Mouse (Mus musculus): ENCODE data around the gene Tas2r107. TPM values are rescaled to one million over a fixed set of nuclear protein-coding genes. Genes with fewer than 3 reads are reported as not detected.
"Not testable (repeated sequence)": the region's sequence is repeated elsewhere in the genome, so short reads cannot be mapped to it uniquely, and the experiment has no call there.

Gene Tas2r107
- not detected in 2 replicates for polyA plus RNA-seq (2014; fragmentation: Nextera tagmentation; extraction: Ambion mirVana)

DNA sequence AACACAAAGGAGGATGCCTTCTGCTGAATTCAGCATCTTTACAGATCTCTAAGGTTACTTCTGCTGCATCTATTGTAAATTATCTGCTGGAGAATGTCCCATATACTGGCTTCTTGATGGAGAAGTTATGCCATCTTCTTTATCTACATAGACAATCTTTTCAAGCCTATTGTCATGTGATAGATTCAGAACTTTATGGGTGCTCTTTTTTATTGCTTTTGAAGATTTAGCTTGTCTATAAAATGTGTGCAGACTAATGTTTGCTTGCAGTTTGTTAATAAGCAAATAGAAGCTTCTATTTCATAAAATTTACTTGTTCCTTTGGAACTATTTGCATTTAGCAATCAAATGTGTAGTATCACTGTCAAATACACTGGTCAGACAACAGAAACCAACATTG lies at the start of gene Tas2r107:
Tas2r107 (minus strand) TSS at position 101 of the 400 bp plus-strand sequence.
- Histone ChIP-seq H3K27me3 (ENCODE audit: control insufficient read depth, insufficient read depth, low read length) (no peaks in the 10 kb centered on the region), H3K9ac (ENCODE audit: low read length) (no peak within 1 kb of the TSS), H3K4me1 (ENCODE audit: control insufficient read depth, insufficient read depth, low read length) (no peaks in the 10 kb centered on the region), H3K27ac (replicated peaks; ENCODE audit: low read depth, low read length) (no peak within 1 kb of the TSS), H3K4me3 (ENCODE audit: low read depth, low read length) (no peak within 1 kb of the TSS), H3K4me2 (ENCODE audit: low read depth, severe bottlenecking) (no peak within 1 kb of the TSS), H3K9me3 (ENCODE audit: control insufficient read depth, low read length) (no peaks in the 10 kb centered on the region), H3K36me3 (ENCODE audit: control insufficient read depth, insufficient read depth, low read length) (no peaks in the 10 kb centered on the region)
- no peak for ATAC-seq (ENCODE audit: insufficient number of reproducible peaks, low FRiP score, low TSS enrichment, low read depth)
- no peak for DNase-seq (ENCODE audit: low spot score)

DNA sequence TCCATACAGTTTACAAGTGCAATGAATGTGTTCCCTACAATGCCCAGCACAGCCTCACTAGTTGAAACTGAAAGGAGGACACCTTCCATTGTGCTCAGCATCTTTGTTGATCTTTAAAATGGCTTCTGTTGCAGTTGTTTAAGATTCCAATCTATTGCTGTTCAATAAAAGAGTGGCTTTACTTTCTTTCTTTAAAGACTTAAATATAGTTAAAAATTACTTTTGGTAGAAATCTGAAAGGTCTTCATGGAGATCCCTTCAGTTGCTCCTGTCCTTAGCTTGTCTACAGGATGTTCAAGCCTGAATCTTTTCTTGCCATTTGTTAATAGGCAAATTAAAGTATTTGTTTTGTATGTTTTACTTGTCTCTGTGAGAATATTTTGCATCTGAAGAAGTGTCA lies 30.0 kb upstream of the Tas2r107 start, which contains the start of gene Tas2r114:
Tas2r114 (minus strand) TSS at position 101 of the 400 bp plus-strand sequence.
- no peak within 1 kb of the TSS for H3K27ac ChIP-seq (replicated peaks; ENCODE audit: low read depth, low read length)
- no peaks in the 10 kb centered on the region for H3K4me1 ChIP-seq (ENCODE audit: control insufficient read depth, insufficient read depth, low read length)
- no peak within 1 kb of the TSS for H3K4me3 ChIP-seq (ENCODE audit: low read depth, low read length)
- DNase-seq (ENCODE audit: low spot score) (no peak), ATAC-seq (ENCODE audit: insufficient number of reproducible peaks, low FRiP score, low TSS enrichment, low read depth) (no peak)
- H3K4me2 ChIP-seq (ENCODE audit: low read depth, severe bottlenecking): no peak within 1 kb of the TSS
- no peak within 1 kb of the TSS for H3K9ac ChIP-seq (ENCODE audit: low read length)
- no peaks in the 10 kb centered on the region for H3K36me3 ChIP-seq (ENCODE audit: control insufficient read depth, insufficient read depth, low read length)
- no peaks in the 10 kb centered on the region for H3K9me3 ChIP-seq (ENCODE audit: control insufficient read depth, low read length)
- no peaks in the 10 kb centered on the region for H3K27me3 ChIP-seq (ENCODE audit: control insufficient read depth, insufficient read depth, low read length)

DNA sequence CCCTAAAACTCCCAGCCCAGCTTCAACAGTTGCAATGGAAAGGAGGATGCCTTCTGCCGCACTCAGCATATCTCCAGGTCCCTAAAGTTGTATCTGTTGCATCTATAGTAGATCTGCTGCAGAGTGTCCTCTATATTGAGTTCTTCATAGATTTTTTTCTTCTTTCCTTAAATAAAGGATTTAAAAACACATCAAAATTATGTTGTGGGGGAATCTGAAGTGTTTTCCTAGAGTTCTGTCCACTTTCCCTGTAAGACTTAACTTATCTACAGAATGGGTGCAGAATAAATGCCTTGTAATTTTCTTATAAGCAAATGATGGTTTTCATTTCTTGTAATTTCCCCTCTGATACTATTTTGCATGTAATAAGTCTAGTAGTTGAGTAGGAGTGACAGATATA lies 27.4 kb upstream of the Tas2r107 start, which contains the start of gene Tas2r105:
Tas2r105 (minus strand) TSS at position 101 of the 400 bp plus-strand sequence.
- Histone ChIP-seq H3K4me3 (ENCODE audit: low read depth, low read length) (no peak within 1 kb of the TSS), H3K4me2 (ENCODE audit: low read depth, severe bottlenecking) (no peak within 1 kb of the TSS), H3K27ac (replicated peaks; ENCODE audit: low read depth, low read length) (no peak within 1 kb of the TSS), H3K27me3 (ENCODE audit: control insufficient read depth, insufficient read depth, low read length) (no peaks in the 10 kb centered on the region), H3K36me3 (ENCODE audit: control insufficient read depth, insufficient read depth, low read length) (no peaks in the 10 kb centered on the region), H3K9me3 (ENCODE audit: control insufficient read depth, low read length) (no peaks in the 10 kb centered on the region), H3K9ac (ENCODE audit: low read length) (no peak within 1 kb of the TSS), H3K4me1 (ENCODE audit: control insufficient read depth, insufficient read depth, low read length) (no peaks in the 10 kb centered on the region)
- ATAC-seq (ENCODE audit: insufficient number of reproducible peaks, low FRiP score, low TSS enrichment, low read depth) (no peak), DNase-seq (ENCODE audit: low spot score) (no peak)
- 94% methylated on average over 1 of the region's 1 CpGs for whole genome bisulfite sequencing

DNA sequence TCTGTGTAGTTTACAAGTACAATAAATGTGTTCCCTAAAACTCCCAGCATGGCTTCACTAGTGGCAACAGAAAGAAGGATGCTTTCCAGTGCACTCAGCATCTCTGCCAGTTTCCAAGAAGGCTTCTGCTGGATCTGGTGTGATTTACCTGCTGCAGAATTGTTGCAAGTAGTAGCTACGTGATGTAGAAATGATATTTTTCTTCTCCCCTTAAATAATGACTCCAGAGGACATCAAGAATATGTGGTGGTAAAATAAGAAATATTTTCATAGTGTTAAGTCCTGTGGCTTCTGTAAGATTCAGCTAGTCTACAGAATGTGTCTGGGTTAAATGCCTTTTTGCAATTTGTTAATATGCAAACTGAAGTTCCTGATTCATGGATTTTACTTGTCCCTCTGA lies 25.7 kb upstream of the Tas2r107 start, which contains the start of gene Tas2r104:
Tas2r104 (minus strand) TSS at position 101 of the 400 bp plus-strand sequence.
- no peak for ATAC-seq (ENCODE audit: insufficient number of reproducible peaks, low FRiP score, low TSS enrichment, low read depth)
- Histone ChIP-seq H3K27me3 (ENCODE audit: control insufficient read depth, insufficient read depth, low read length) (no peaks in the 10 kb centered on the region), H3K4me1 (ENCODE audit: control insufficient read depth, insufficient read depth, low read length) (no peaks in the 10 kb centered on the region), H3K4me2 (ENCODE audit: low read depth, severe bottlenecking) (no peak within 1 kb of the TSS), H3K4me3 (ENCODE audit: low read depth, low read length) (no peak within 1 kb of the TSS), H3K36me3 (ENCODE audit: control insufficient read depth, insufficient read depth, low read length) (no peaks in the 10 kb centered on the region), H3K9ac (ENCODE audit: low read length) (no peak within 1 kb of the TSS), H3K9me3 (ENCODE audit: control insufficient read depth, low read length) (no peaks in the 10 kb centered on the region), H3K27ac (replicated peaks; ENCODE audit: low read depth, low read length) (no peak within 1 kb of the TSS)
- no peak for DNase-seq (ENCODE audit: low spot score)
- WGBS: 82% methylated on average over 1 of the region's 1 CpGs

DNA sequence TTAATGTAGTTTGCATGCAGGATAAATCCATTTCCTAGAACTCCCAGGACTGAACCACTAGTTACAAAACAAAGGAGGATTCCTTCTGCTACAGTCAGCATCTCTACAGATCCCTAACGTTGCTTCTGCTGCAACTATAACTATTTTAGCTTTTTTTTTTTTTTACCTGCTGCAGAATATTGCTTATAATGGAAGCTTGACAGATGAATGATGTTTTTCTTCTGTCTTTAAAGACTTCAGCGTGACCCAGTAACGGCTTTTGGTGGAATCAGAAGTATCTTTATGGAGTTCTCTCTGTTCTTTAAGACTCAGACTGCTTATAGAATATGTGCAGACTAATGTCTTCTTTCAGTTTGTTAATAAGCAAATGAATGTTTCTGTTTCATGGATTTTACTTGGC lies 18.8 kb upstream of the Tas2r107 start, which contains the start of gene Tas2r106:
Tas2r106 (minus strand) TSS at position 101 of the 400 bp plus-strand sequence.
- Histone ChIP-seq H3K4me3 (ENCODE audit: low read depth, low read length) (no peak within 1 kb of the TSS), H3K27ac (replicated peaks; ENCODE audit: low read depth, low read length) (no peak within 1 kb of the TSS), H3K27me3 (ENCODE audit: control insufficient read depth, insufficient read depth, low read length) (no peaks in the 10 kb centered on the region), H3K9me3 (ENCODE audit: control insufficient read depth, low read length) (0 out of 2 replicates have a peak, but pooled peaks cover 3% of the 10 kb centered on the region), H3K4me1 (ENCODE audit: control insufficient read depth, insufficient read depth, low read length) (no peaks in the 10 kb centered on the region), H3K36me3 (ENCODE audit: control insufficient read depth, insufficient read depth, low read length) (no peaks in the 10 kb centered on the region), H3K4me2 (ENCODE audit: low read depth, severe bottlenecking) (no peak within 1 kb of the TSS), H3K9ac (ENCODE audit: low read length) (no peak within 1 kb of the TSS)
- WGBS: 79% methylated on average over 3 of the region's 3 CpGs
- DNase-seq (ENCODE audit: low spot score) (no peak), ATAC-seq (ENCODE audit: insufficient number of reproducible peaks, low FRiP score, low TSS enrichment, low read depth) (no peak)

DNA sequence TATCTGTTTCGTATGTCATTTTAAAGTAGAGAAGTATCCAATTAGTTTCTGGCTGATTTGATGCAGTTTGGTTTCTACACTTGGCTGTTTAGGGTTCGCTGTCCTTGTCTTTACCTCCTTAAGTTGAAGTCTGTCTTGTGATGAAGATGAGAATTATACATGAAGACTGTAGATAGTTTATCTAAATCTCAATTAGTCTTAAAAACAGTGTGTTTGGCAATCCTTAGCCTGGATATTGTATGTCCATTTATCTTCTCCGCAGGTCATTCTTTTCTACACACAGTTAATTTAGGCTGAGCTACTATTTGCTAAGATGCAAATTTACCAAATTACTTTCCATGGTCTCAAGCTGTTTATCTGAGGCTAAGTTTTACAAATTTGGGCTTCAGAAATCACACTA lies 29.1 kb downstream of the Tas2r107 start, which contains the start of gene Tas2r130:
Tas2r130 (minus strand) TSS at position 101 of the 400 bp plus-strand sequence.
- no peak within 1 kb of the TSS for H3K4me2 ChIP-seq (ENCODE audit: low read depth, severe bottlenecking)
- H3K27ac ChIP-seq (replicated peaks; ENCODE audit: low read depth, low read length): no peak within 1 kb of the TSS
- H3K9me3 ChIP-seq (ENCODE audit: control insufficient read depth, low read length): no peaks in the 10 kb centered on the region; the same call in 1 of the 2 replicates
- DNase-seq (ENCODE audit: low spot score) (no peak), ATAC-seq (ENCODE audit: insufficient number of reproducible peaks, low FRiP score, low TSS enrichment, low read depth) (no peak)
- H3K9ac ChIP-seq (ENCODE audit: low read length): no peak within 1 kb of the TSS
- H3K36me3 ChIP-seq (ENCODE audit: control insufficient read depth, insufficient read depth, low read length): no peaks in the 10 kb centered on the region
- no peak within 1 kb of the TSS for H3K4me3 ChIP-seq (ENCODE audit: low read depth, low read length)
- WGBS: 83% methylated on average over 3 of the region's 3 CpGs
- no peaks in the 10 kb centered on the region for H3K27me3 ChIP-seq (ENCODE audit: control insufficient read depth, insufficient read depth, low read length)
- no peaks in the 10 kb centered on the region for H3K4me1 ChIP-seq (ENCODE audit: control insufficient read depth, insufficient read depth, low read length)

DNA sequence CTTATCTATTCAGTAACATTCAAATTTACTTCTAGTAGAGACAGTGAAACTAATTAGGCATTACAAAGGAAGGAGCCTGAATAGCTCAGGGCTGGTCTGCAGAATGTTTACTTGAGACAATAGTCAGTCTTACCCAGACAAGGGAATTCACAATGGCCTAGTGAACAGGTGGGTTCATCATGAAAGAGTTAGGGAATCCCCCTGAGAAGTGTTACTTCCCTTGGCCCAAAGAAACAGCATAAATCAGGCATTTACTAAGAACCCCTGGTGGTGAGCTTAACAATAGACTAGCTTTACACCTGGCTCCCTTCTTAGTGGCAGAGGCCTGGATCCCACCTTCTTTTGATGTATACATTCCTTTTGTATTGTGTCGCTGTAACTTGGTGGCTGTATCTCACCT lies 50.0 kb downstream of the Tas2r107 start:
- not testable (repeated sequence) for H3K27me3 ChIP-seq (ENCODE audit: control insufficient read depth, insufficient read depth, low read length); H3K27ac ChIP-seq (replicated peaks; ENCODE audit: low read depth, low read length); H3K9ac ChIP-seq (ENCODE audit: low read length); DNase-seq (ENCODE audit: low spot score); H3K36me3 ChIP-seq (ENCODE audit: control insufficient read depth, insufficient read depth, low read length); ATAC-seq (ENCODE audit: insufficient number of reproducible peaks, low FRiP score, low TSS enrichment, low read depth); H3K9me3 ChIP-seq (ENCODE audit: control insufficient read depth, low read length); H3K4me1 ChIP-seq (ENCODE audit: control insufficient read depth, insufficient read depth, low read length); H3K4me2 ChIP-seq (ENCODE audit: low read depth, severe bottlenecking); H3K4me3 ChIP-seq (ENCODE audit: low read depth, low read length)
- WGBS: 97% methylated on average over 1 of the region's 1 CpGs

Measured in limb, embryonic 11.5 days (tissue).